Mouse (Mus musculus) adrenal gland, adult (tissue): Measurements from ENCODE around the gene Trmt2b.
"Not testable (repeated sequence)": the region's sequence is repeated elsewhere in the genome, so short reads cannot be mapped to it uniquely, and the experiment has no call there.

Experiments
- DNase-seq, 2 experiments: peaks; one replicate each; pipeline ENCODE4 v3.0.0; 2022 to 2023; ENCODE audit warnings: low spot score in 1 of 2; ENCODE audit not compliant: inconsistent age in 2 of 2

Trmt2b gene

GRCm38 (mm10) chrX:134221856-134222255, 54.9 kb downstream of the Trmt2b start, which contains the start of gene Nox1:
Gene Nox1, minus strand, starts transcription at chrX:134221956.
- DNase-seq: peak in 1 of 2 experiments; percentile 14

GRCm38 (mm10) chrX:134220618-134221017, 56.2 kb downstream of the Trmt2b start:
- peak; percentile 19 to 53 for DNase-seq

- DNase-seq: no peak
Observed at GRCm38 (mm10) chrX:134218161-134218560, 58.6 kb downstream of the Trmt2b start.

GRCm38 (mm10) chrX:134211151-134211642, 65.6 kb downstream of the Trmt2b start:
- no peak for DNase-seq

GRCm38 (mm10) chrX:134208491-134208890, 68.3 kb downstream of the Trmt2b start:
- DNase-seq: no peak

- not testable (repeated sequence) for DNase-seq
Observed at GRCm38 (mm10) chrX:134187201-134187600, 89.6 kb downstream of the Trmt2b start, which contains the start of gene Arl13a. Gene Arl13a, plus strand, starts transcription at chrX:134187501.

- DNase-seq: no peak
Observed at GRCm38 (mm10) chrX:134174699-134175098, 102.1 kb downstream of the Trmt2b start.
